Mouse (Mus musculus) liver, adult 2 months (tissue): ENCODE measurements around the gene Ift140. TPM values are rescaled to one million over a fixed set of nuclear protein-coding genes. Genes with fewer than 3 reads are reported as not detected.

Experiments
- DNase-seq: peaks from one replicate; pipeline ENCODE4 v3.0.0-alpha.2; 2011; ENCODE audit warnings: low read depth, low spot score; ENCODE audit errors: extremely low read depth
- H3K27ac ChIP-seq: fragments of 200-500 bp; replicated peaks from 2 replicates; pipeline ENCODE4 v1.5.1; 2012; ENCODE audit warnings: low read depth, mild to moderate bottlenecking, control low read depth, inconsistent platforms, low read length; ENCODE audit not compliant: insufficient read depth
- H3K27me3 ChIP-seq: fragments of 200-500 bp; 2 replicates; pipeline ENCODE4 v1.6.1; 2012; ENCODE audit warnings: mild to moderate bottlenecking, moderate library complexity, low read length, inconsistent platforms; ENCODE audit not compliant: control insufficient read depth, insufficient read depth
- H3K36me3 ChIP-seq: fragments of 200-500 bp; 2 replicates; pipeline ENCODE4 v1.6.1; 2012; ENCODE audit warnings: low read length, inconsistent platforms; ENCODE audit not compliant: control insufficient read depth, insufficient read depth
- H3K4me1 ChIP-seq: fragments of 200-500 bp; 2 replicates; pipeline ENCODE4 v1.6.1; 2011; ENCODE audit warnings: low read length; ENCODE audit not compliant: control insufficient read depth, insufficient read depth
- H3K4me3 ChIP-seq: fragments of 200-500 bp; 2 replicates; pipeline ENCODE4 v1.5.1; 2011; ENCODE audit warnings: low read depth, mild to moderate bottlenecking, control low read depth, low read length, moderate library complexity; ENCODE audit not compliant: insufficient read depth
- H3K79me2 ChIP-seq: fragments of 200-500 bp; 2 replicates; pipeline ENCODE4 v1.6.1; 2012; ENCODE audit warnings: inconsistent platforms, mild to moderate bottlenecking, low read length, moderate library complexity; ENCODE audit not compliant: control insufficient read depth, insufficient read depth
- H3K9ac ChIP-seq: fragments of 200-500 bp; 2 replicates; pipeline ENCODE4 v1.6.1; 2012; ENCODE audit warnings: low read depth, mild to moderate bottlenecking, control low read depth, inconsistent platforms, low read length
- CTCF ChIP-seq: fragments of 200-500 bp; IDR thresholded peaks from 2 replicates; pipeline ENCODE4 v1.5.1; 2011; ENCODE audit warnings: low read depth, low read length, control low read depth
- POLR2A ChIP-seq: fragments of 200-500 bp; IDR thresholded peaks from 2 replicates; pipeline ENCODE4 v1.6.1; 2011; ENCODE audit warnings: low read length, control low read depth; ENCODE audit not compliant: insufficient read depth; ENCODE audit errors: extremely low read depth
- WGBS: fragments of 180-500 bp; shearing (Covaris S2); methylation state at CpG from one replicate; pipeline ENCODE4 v1.1.7; 2018; 5-methylcytosine and 5-hydroxymethylcytosine counted together
- polyA plus RNA-seq: library from polyadenylated mRNA; depleted of rRNA; stranded (reverse); fragments of >200 nt; gene quantifications from 2 replicates; pipeline ENCODE4 v1.2.3, GENCODE M21; 2012
- total RNA-seq: library from RNA; depleted of rRNA; stranded (reverse); fragments of >200 nt; gene quantifications from 2 replicates; pipeline ENCODE4 v1.2.3, GENCODE M21; 2014

Ift140 gene
- total and polyA plus RNA-seq, 2 experiments, result 3.4 to 4.6 TPM

GRCm38 (mm10) chr17:25077771-25078372 is 62.0 kb downstream of the Ift140 start:
- Histone ChIP-seq H3K4me1 (no peaks in the 10 kb centered on the region), H3K27me3 (no peaks in the 10 kb centered on the region), H3K27ac (peak overlapping the region; percentile 26; the same call in 1 of the 2 replicates), H3K9ac (peak overlapping the region; percentile 36), H3K4me3 (peak overlapping the region; percentile 43), H3K36me3 (no peaks in the 10 kb centered on the region), H3K79me2 (no peaks in the 10 kb centered on the region)
- DNase-seq, result no peak
- 58% methylated on average over 13 of the region's 13 CpGs for WGBS
- TF ChIP-seq POLR2A (no peak), CTCF (no peak)

- Histone ChIP-seq H3K4me3 (peak overlapping the region; percentile 72), H3K79me2 (no peaks in the 10 kb centered on the region), H3K27me3 (no peaks in the 10 kb centered on the region), H3K4me1 (no peaks in the 10 kb centered on the region), H3K9ac (peak overlapping the region; percentile 69), H3K36me3 (no peaks in the 10 kb centered on the region), H3K27ac (peak overlapping the region; percentile 80)
- DNase-seq, result no peak
- WGBS, result 76% methylated on average over 13 of the region's 13 CpGs
- no peak for TF ChIP-seq POLR2A
- TF ChIP-seq CTCF, result no peak
These were observed 64.3 kb downstream of the Ift140 start for GRCm38 (mm10) chr17:25080210-25080609.

- peak overlapping the region; percentile 80 for H3K27ac ChIP-seq
- H3K9ac ChIP-seq, result peak overlapping the region; percentile 69
- no peaks in the 10 kb centered on the region for H3K79me2 ChIP-seq
- WGBS, result 68% methylated on average over 11 of the region's 11 CpGs
- no peaks in the 10 kb centered on the region for H3K36me3 ChIP-seq
- DNase-seq, result peak; percentile 48
- H3K27me3 ChIP-seq, result no peaks in the 10 kb centered on the region
- TF ChIP-seq POLR2A (peak; percentile 50; the same call in 1 of the 2 replicates), CTCF (no peak)
- no peaks in the 10 kb centered on the region for H3K4me1 ChIP-seq
- peak overlapping the region; percentile 72 for H3K4me3 ChIP-seq
These were observed 65.1 kb downstream of the Ift140 start for GRCm38 (mm10) chr17:25080960-25081381.

DNA sequence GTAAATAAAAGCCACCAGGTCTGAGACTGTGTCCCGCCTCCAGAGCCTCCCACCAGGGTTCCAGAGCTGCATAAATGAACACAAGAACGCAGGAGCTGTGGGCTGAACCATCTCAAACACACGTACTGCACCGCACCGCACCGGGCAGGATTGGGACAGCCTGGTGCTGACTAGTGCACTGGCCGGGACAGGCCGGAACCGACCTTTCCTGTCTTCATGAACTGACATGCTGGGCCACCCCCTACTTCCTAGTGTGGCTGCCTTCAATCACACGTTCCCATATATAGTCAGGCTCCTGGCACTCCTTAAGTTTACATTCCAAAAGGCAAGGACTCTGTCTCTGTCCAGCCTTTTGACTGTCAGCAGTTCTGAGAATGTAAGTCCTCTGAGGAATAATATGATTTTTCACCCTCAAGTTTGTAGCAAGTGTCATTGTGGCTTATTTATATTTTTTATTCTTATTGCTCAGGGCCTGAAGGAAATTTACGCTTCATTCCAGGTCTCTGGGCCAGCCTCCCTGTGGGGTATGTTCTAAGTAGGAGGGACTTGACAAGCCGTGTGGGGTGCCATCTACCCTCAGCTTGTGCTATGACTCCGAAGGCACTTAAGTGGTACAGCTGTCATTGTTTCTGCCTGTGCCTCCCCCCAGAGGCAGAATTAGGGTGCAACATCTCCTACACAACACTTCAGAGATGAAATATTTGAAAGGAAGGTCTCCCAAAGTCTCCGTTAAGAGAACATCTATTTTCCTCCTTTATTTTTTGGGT is 66.4 kb downstream of the Ift140 start:
- H3K4me1 ChIP-seq, result no peaks in the 10 kb centered on the region
- DNase-seq, result peak; percentile 45
- 0 out of 2 replicates have a peak, but pooled peaks have one; percentile 12 for TF ChIP-seq CTCF
- 0 out of 2 replicates have a peak, but pooled peaks have one; percentile 19 for TF ChIP-seq POLR2A
- no peaks in the 10 kb centered on the region for H3K27me3 ChIP-seq
- H3K4me3 ChIP-seq, result peak overlapping the region; percentile 5; the same call in 1 of the 2 replicates
- no peak overlapping the region; the same call in 1 of the 2 replicates for H3K9ac ChIP-seq
- 67% methylated on average over 14 of the region's 14 CpGs for WGBS
- H3K79me2 ChIP-seq, result no peaks in the 10 kb centered on the region
- no peaks in the 10 kb centered on the region for H3K36me3 ChIP-seq
- peak overlapping the region; percentile 55 for H3K27ac ChIP-seq

DNA sequence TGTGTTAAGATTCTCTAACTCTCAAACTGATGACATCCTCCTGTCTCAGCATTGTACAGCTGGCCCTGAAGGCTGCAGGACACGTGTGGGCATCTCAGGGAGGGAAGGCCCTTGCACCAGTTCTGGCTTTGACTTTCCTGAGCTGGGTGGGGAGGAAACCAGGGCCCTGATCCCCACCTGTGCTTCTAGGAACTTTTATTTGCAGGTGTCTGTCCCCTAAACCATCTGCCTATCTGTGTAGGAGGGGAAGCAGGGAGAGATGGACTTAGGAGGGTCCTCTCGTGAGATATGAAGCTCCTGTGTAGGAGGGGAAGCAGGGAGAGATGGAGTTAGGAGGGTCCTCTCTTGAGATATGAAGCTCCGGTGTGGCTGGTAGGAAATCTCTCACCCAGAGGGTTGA is 67.0 kb downstream of the Ift140 start:
- H3K4me3 ChIP-seq, result no peak overlapping the region
- peak overlapping the region; percentile 50 for H3K27ac ChIP-seq
- TF ChIP-seq CTCF, result no peak
- TF ChIP-seq POLR2A, result no peak
- no peaks in the 10 kb centered on the region for H3K27me3 ChIP-seq
- H3K36me3 ChIP-seq, result no peaks in the 10 kb centered on the region
- no peak for DNase-seq
- H3K4me1 ChIP-seq, result no peaks in the 10 kb centered on the region
- no peaks in the 10 kb centered on the region for H3K79me2 ChIP-seq
- 0 out of 2 replicates have a peak overlapping the region, but pooled peaks have one; percentile 17 for H3K9ac ChIP-seq
- WGBS, result 73% methylated on average over 3 of the region's 3 CpGs

DNA sequence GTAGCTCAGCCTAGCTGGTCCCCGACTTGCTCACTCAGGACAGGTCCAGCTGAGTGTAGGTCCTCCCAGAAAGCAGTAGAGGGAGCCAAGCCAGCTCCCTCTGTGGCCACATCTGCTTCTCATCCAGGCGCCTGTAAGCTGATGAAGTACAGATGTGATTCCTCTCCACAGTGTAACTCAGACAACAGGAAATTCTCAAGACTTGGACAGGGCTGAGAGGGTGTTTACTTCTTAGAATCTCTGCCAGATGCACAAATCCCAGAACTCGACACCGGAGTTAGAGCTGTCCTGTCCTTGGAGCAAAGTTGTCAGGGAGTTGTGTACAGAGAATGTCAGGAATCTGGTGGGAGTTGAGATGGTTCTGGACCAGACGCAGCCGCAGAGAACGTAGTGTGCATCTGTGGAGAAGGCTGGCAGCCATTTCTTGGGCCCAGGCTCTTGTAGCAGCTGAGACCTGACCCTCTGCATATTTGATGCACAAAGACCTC is 67.6 kb downstream of the Ift140 start, which contains the start of gene Tmem204:
Tmem204 (minus strand) TSS at position 148 of the 488 bp plus-strand sequence.
- TF ChIP-seq CTCF (peak; percentile 60), POLR2A (no peak)
- H3K4me3 ChIP-seq, result no peak within 1 kb of the TSS
- H3K27ac ChIP-seq, result peak within 1 kb of the TSS; percentile 55
- no peaks in the 10 kb centered on the region for H3K4me1 ChIP-seq
- 0 out of 2 replicates have a peak within 1 kb of the TSS, but pooled peaks have one; percentile 17 for H3K9ac ChIP-seq
- peak; percentile 58 for DNase-seq
- H3K36me3 ChIP-seq, result no peaks in the 10 kb centered on the region
- 65% methylated on average over 7 of the region's 7 CpGs for WGBS
- no peaks in the 10 kb centered on the region for H3K27me3 ChIP-seq
- no peaks in the 10 kb centered on the region for H3K79me2 ChIP-seq
